Mouse (Mus musculus): ENCODE data around the gene Crtc3. TPM values are rescaled to one million over a fixed set of nuclear protein-coding genes. Genes with fewer than 3 reads are reported as not detected.

Crtc3 gene
- total and polyA plus RNA-seq, 3 experiments: 4.2 to 15.8 TPM; not detected in 1

- TF ChIP-seq SIN3A (IDR thresholded peaks at IDR 0.05; ENCODE audit: low read length): no peak
- Histone ChIP-seq H3K27me3 (ENCODE audit: control insufficient read depth in 1 of 2, insufficient read depth in 2 of 2, low read length in 2 of 2) (no peaks in the 10 kb centered on the region), H3K79me2 (ENCODE audit: control insufficient read depth, insufficient read depth, low read length, poor library complexity) (no peaks in the 10 kb centered on the region), H3K9me3 (replicated peaks; ENCODE audit: insufficient read depth, low read length) (no peaks in the 10 kb centered on the region), H3K36me3 (ENCODE audit: control insufficient read depth in 1 of 2, insufficient read depth in 2 of 2, low read length in 2 of 2) (peaks cover 0 to 2% of the 10 kb centered on the region in 2 experiments; a peak in 2 of 4 replicates), H3K4me3 (ENCODE audit: control insufficient read depth in 1 of 2, insufficient read depth in 1 of 2, low read depth in 2 of 2, low read length in 2 of 2) (no peak overlapping the region), H3K27ac (ENCODE audit: control insufficient read depth, low read depth, low read length) (no peak overlapping the region), H3K4me1 (ENCODE audit: control insufficient read depth in 1 of 2, insufficient read depth in 2 of 2, low read length in 2 of 2) (0 out of 4 replicates have a peak, but pooled peaks cover 0 to 3% of the 10 kb centered on the region in 2 experiments), H3K9ac (ENCODE audit: control insufficient read depth, low read depth, low read length, poor library complexity, severe bottlenecking) (no peak overlapping the region)
- DNase-seq (ENCODE audit: low read depth, low spot score): no peak
These were observed 33.8 kb downstream of the Crtc3 start for GRCm38 (mm10) chr7:80654926-80655325.

- Histone ChIP-seq H3K27me3 (ENCODE audit: control insufficient read depth in 1 of 2, insufficient read depth in 2 of 2, low read length in 2 of 2) (no peaks in the 10 kb centered on the region), H3K9ac (ENCODE audit: control insufficient read depth, low read depth, low read length, poor library complexity, severe bottlenecking) (no peak overlapping the region), H3K4me3 (ENCODE audit: control insufficient read depth in 1 of 2, insufficient read depth in 1 of 2, low read depth in 2 of 2, low read length in 2 of 2) (no peak overlapping the region), H3K79me2 (ENCODE audit: control insufficient read depth, insufficient read depth, low read length, poor library complexity) (no peaks in the 10 kb centered on the region), H3K27ac (ENCODE audit: control insufficient read depth, low read depth, low read length) (no peak overlapping the region), H3K4me1 (ENCODE audit: control insufficient read depth in 1 of 2, insufficient read depth in 2 of 2, low read length in 2 of 2) (no peaks in the 10 kb centered on the region), H3K9me3 (replicated peaks; ENCODE audit: insufficient read depth, low read length) (no peaks in the 10 kb centered on the region), H3K36me3 (ENCODE audit: control insufficient read depth in 1 of 2, insufficient read depth in 2 of 2, low read length in 2 of 2) (peaks cover 0 to 2% of the 10 kb centered on the region in 2 experiments; a peak in 2 of 4 replicates)
- TF ChIP-seq MAZ (IDR thresholded peaks at IDR 0.05; ENCODE audit: low read depth, low read length) (no peak), CTCF (IDR thresholded peaks at IDR 0.05 in 2 of 3, conservative IDR thresholded peaks at IDR 0.05 in 1 of 3; ENCODE audit: control insufficient read depth in 1 of 3, insufficient read depth in 1 of 3, low read depth in 2 of 3, low read length in 3 of 3, poor library complexity in 1 of 3, severe bottlenecking in 1 of 3) (0 out of 6 replicates have a peak, but pooled peaks of 1 of the 3 experiments have one; percentile 2)
- DNase-seq (ENCODE audit: low read depth, low spot score): no peak
These were observed 34.3 kb downstream of the Crtc3 start for GRCm38 (mm10) chr7:80654393-80654792.

GRCm38 (mm10) chr7:80653971-80654370, 34.7 kb downstream of the Crtc3 start:
- Histone ChIP-seq H3K27me3 (ENCODE audit: control insufficient read depth in 1 of 2, insufficient read depth in 2 of 2, low read length in 2 of 2) (no peaks in the 10 kb centered on the region), H3K79me2 (ENCODE audit: control insufficient read depth, insufficient read depth, low read length, poor library complexity) (no peaks in the 10 kb centered on the region), H3K27ac (ENCODE audit: control insufficient read depth, low read depth, low read length) (no peak overlapping the region), H3K9ac (ENCODE audit: control insufficient read depth, low read depth, low read length, poor library complexity, severe bottlenecking) (no peak overlapping the region), H3K4me3 (ENCODE audit: control insufficient read depth in 1 of 2, insufficient read depth in 1 of 2, low read depth in 2 of 2, low read length in 2 of 2) (no peak overlapping the region), H3K9me3 (replicated peaks; ENCODE audit: insufficient read depth, low read length) (no peaks in the 10 kb centered on the region), H3K4me1 (ENCODE audit: control insufficient read depth in 1 of 2, insufficient read depth in 2 of 2, low read length in 2 of 2) (no peaks in the 10 kb centered on the region), H3K36me3 (ENCODE audit: control insufficient read depth in 1 of 2, insufficient read depth in 2 of 2, low read length in 2 of 2) (peaks cover 0 to 2% of the 10 kb centered on the region in 2 experiments; a peak in 2 of 4 replicates)
- TF ChIP-seq ZKSCAN1 (IDR thresholded peaks at IDR 0.05; ENCODE audit: low read depth, low read length) (no peak), MEF2A (IDR thresholded peaks at IDR 0.05; ENCODE audit: extremely low read depth, insufficient replicate concordance, low read depth, low read length, poor library complexity, severe bottlenecking) (no peak), CTCF (IDR thresholded peaks at IDR 0.05 in 2 of 3, conservative IDR thresholded peaks at IDR 0.05 in 1 of 3; ENCODE audit: control insufficient read depth in 1 of 3, insufficient read depth in 1 of 3, low read depth in 2 of 3, low read length in 3 of 3, poor library complexity in 1 of 3, severe bottlenecking in 1 of 3) (0 out of 6 replicates have a peak, but pooled peaks of 1 of the 3 experiments have one; percentile 8)
- no peak for DNase-seq (ENCODE audit: low read depth, low spot score)

- Histone ChIP-seq H3K9me3 (replicated peaks; ENCODE audit: insufficient read depth, low read length) (no peaks in the 10 kb centered on the region), H3K4me3 (ENCODE audit: control insufficient read depth in 1 of 2, insufficient read depth in 1 of 2, low read depth in 2 of 2, low read length in 2 of 2) (no peak overlapping the region), H3K4me1 (ENCODE audit: control insufficient read depth in 1 of 2, insufficient read depth in 2 of 2, low read length in 2 of 2) (no peaks in the 10 kb centered on the region), H3K27me3 (ENCODE audit: control insufficient read depth in 1 of 2, insufficient read depth in 2 of 2, low read length in 2 of 2) (no peaks in the 10 kb centered on the region), H3K9ac (ENCODE audit: control insufficient read depth, low read depth, low read length, poor library complexity, severe bottlenecking) (no peak overlapping the region), H3K79me2 (ENCODE audit: control insufficient read depth, insufficient read depth, low read length, poor library complexity) (no peaks in the 10 kb centered on the region), H3K36me3 (ENCODE audit: control insufficient read depth in 1 of 2, insufficient read depth in 2 of 2, low read length in 2 of 2) (peaks cover 0 to 2% of the 10 kb centered on the region in 2 experiments; a peak in 2 of 4 replicates), H3K27ac (ENCODE audit: control insufficient read depth, low read depth, low read length) (no peak overlapping the region)
- DNase-seq (ENCODE audit: low read depth, low spot score): no peak
- TF ChIP-seq MEF2A (IDR thresholded peaks at IDR 0.05; ENCODE audit: extremely low read depth, insufficient replicate concordance, low read depth, low read length, poor library complexity, severe bottlenecking): no peak
- no peak for TF ChIP-seq E2F4 (IDR thresholded peaks at IDR 0.05; ENCODE audit: borderline replicate concordance, low read depth, low read length)
- TF ChIP-seq RAD21 (IDR thresholded peaks at IDR 0.05; ENCODE audit: low read depth, low read length): no peak
- no peak for TF ChIP-seq NELFE (IDR thresholded peaks at IDR 0.05; ENCODE audit: low read depth, low read length)
- TF ChIP-seq ZC3H11A (IDR thresholded peaks at IDR 0.05; ENCODE audit: low read depth, low read length): no peak
- TF ChIP-seq MYB (IDR thresholded peaks at IDR 0.05; ENCODE audit: low read depth, low read length): no peak
- TF ChIP-seq USF1 (IDR thresholded peaks at IDR 0.05; ENCODE audit: low read depth, low read length): no peak
- no peak for TF ChIP-seq MAFK (IDR thresholded peaks at IDR 0.05; ENCODE audit: borderline replicate concordance, low read depth, low read length)
- no peak for TF ChIP-seq RCOR1 (IDR thresholded peaks at IDR 0.05; ENCODE audit: low read depth, low read length)
- TF ChIP-seq POLR2A (IDR thresholded peaks at IDR 0.05; ENCODE audit: control insufficient read depth in 1 of 2, insufficient read depth in 1 of 2, low read depth in 1 of 2, low read length in 2 of 2, poor library complexity in 1 of 2): no peak
- no peak for TF ChIP-seq MAX (IDR thresholded peaks at IDR 0.05; ENCODE audit: low read length)
- TF ChIP-seq POLR2AphosphoS2 (IDR thresholded peaks at IDR 0.05; ENCODE audit: low read length): no peak
- TF ChIP-seq SIN3A (IDR thresholded peaks at IDR 0.05; ENCODE audit: low read length): no peak
- no peak for TF ChIP-seq ZKSCAN1 (IDR thresholded peaks at IDR 0.05; ENCODE audit: low read depth, low read length)
- TF ChIP-seq BHLHE40 (IDR thresholded peaks at IDR 0.05; ENCODE audit: borderline replicate concordance, low read depth, low read length): no peak
- no peak for TF ChIP-seq USF2 (IDR thresholded peaks at IDR 0.05; ENCODE audit: borderline replicate concordance in 1 of 2, insufficient read depth in 1 of 2, low read depth in 1 of 2, low read length in 2 of 2)
- TF ChIP-seq JUND (IDR thresholded peaks at IDR 0.05; ENCODE audit: low read depth, low read length): no peak
These were observed 35.6 kb downstream of the Crtc3 start for GRCm38 (mm10) chr7:80653077-80653476.
